Mouse (Mus musculus): ENCODE data around the gene Ankrd16.

The Ankrd16 gene

GRCm38 (mm10) chr2:11777091-11778068 lies at the start of gene Ankrd16, which contains the start of gene Fbh1:
Ankrd16 (plus strand) TSS chr2:11777876.
Fbh1 (minus strand) TSS chr2:11777582.
- peak; percentile 100 for DNase-seq (ENCODE audit: low spot score)

GRCm38 (mm10) chr2:11729091-11729490 lies 48.6 kb upstream of the Ankrd16 start:
- no peak for DNase-seq (ENCODE audit: low spot score)

GRCm38 (mm10) chr2:11732978-11733377 lies 44.7 kb upstream of the Ankrd16 start:
- no peak for DNase-seq (ENCODE audit: low spot score)

GRCm38 (mm10) chr2:11735853-11736252 lies 41.8 kb upstream of the Ankrd16 start:
- no peak for DNase-seq (ENCODE audit: low spot score)

- DNase-seq (ENCODE audit: low spot score) = no peak
Observed at GRCm38 (mm10) chr2:11738794-11739193, 38.9 kb upstream of the Ankrd16 start.

- DNase-seq (ENCODE audit: low spot score) = no peak
Observed at GRCm38 (mm10) chr2:11739516-11740051, 38.1 kb upstream of the Ankrd16 start.

- DNase-seq (ENCODE audit: low spot score) = no peak
Observed at GRCm38 (mm10) chr2:11762541-11762940, 15.1 kb upstream of the Ankrd16 start.

- peak; percentile 67 for DNase-seq (ENCODE audit: low spot score)
Observed at GRCm38 (mm10) chr2:11765694-11766093, 12.0 kb upstream of the Ankrd16 start.

- DNase-seq (ENCODE audit: low spot score) = no peak
Observed at GRCm38 (mm10) chr2:11766485-11767160, 11.1 kb upstream of the Ankrd16 start.

- peak; percentile 18 for DNase-seq (ENCODE audit: low spot score)
Observed at GRCm38 (mm10) chr2:11767161-11767545, 10.5 kb upstream of the Ankrd16 start.

GRCm38 (mm10) chr2:11771701-11772100 lies 6.0 kb upstream of the Ankrd16 start:
- DNase-seq (ENCODE audit: low spot score) = no peak

GRCm38 (mm10) chr2:11772401-11772800 lies 5.3 kb upstream of the Ankrd16 start:
- DNase-seq (ENCODE audit: low spot score) = no peak

GRCm38 (mm10) chr2:11774426-11774825 lies 3.2 kb upstream of the Ankrd16 start:
- DNase-seq (ENCODE audit: low spot score) = no peak

- no peak for DNase-seq (ENCODE audit: low spot score)
Observed at GRCm38 (mm10) chr2:11775121-11775520, 2.6 kb upstream of the Ankrd16 start.

GRCm38 (mm10) chr2:11776415-11776814 lies 1.3 kb upstream of the Ankrd16 start:
- no peak for DNase-seq (ENCODE audit: low spot score)

GRCm38 (mm10) chr2:11778087-11778823 lies 579 bp downstream of the Ankrd16 start:
- peak; percentile 81 for DNase-seq (ENCODE audit: low spot score)

GRCm38 (mm10) chr2:11784159-11784558 lies 6.5 kb downstream of the Ankrd16 start:
- no peak for DNase-seq (ENCODE audit: low spot score)

GRCm38 (mm10) chr2:11794668-11795067 lies 17.0 kb downstream of the Ankrd16 start:
- DNase-seq (ENCODE audit: low spot score) = no peak

GRCm38 (mm10) chr2:11797930-11798364 lies 20.3 kb downstream of the Ankrd16 start:
- DNase-seq (ENCODE audit: low spot score) = no peak

- DNase-seq (ENCODE audit: low spot score) = no peak
Observed at GRCm38 (mm10) chr2:11801299-11801930, 23.7 kb downstream of the Ankrd16 start.

All from layer of hippocampus, adult 11-12 months (tissue).